Mouse (Mus musculus) skeletal muscle tissue, adult 2 months (tissue): Measurements from ENCODE around the gene Ugt1a10.

Experiments
- DNase-seq: peaks from one replicate; pipeline ENCODE4 v3.0.0-alpha.2; 2012; ENCODE audit warnings: low read depth, low spot score

The Ugt1a10 gene

GRCm38 (mm10) chr1:88231803-88232499 is 176.8 kb downstream of the Ugt1a10 start:
- no peak for DNase-seq

- no peak for DNase-seq
Observed at GRCm38 (mm10) chr1:88232664-88233380, 177.6 kb downstream of the Ugt1a10 start.

- DNase-seq = no peak
Observed at GRCm38 (mm10) chr1:88233421-88234247, 178.4 kb downstream of the Ugt1a10 start.

- no peak for DNase-seq
Observed at GRCm38 (mm10) chr1:88234248-88234610, 179.0 kb downstream of the Ugt1a10 start.

- DNase-seq = no peak
Observed at GRCm38 (mm10) chr1:88234646-88235045, 179.5 kb downstream of the Ugt1a10 start.

GRCm38 (mm10) chr1:88235046-88235893 is 180.1 kb downstream of the Ugt1a10 start:
- no peak for DNase-seq

- DNase-seq = no peak
Observed at GRCm38 (mm10) chr1:88235894-88236415, 180.8 kb downstream of the Ugt1a10 start.

GRCm38 (mm10) chr1:88237311-88237710 is 182.1 kb downstream of the Ugt1a10 start:
- no peak for DNase-seq

- no peak for DNase-seq
Observed at GRCm38 (mm10) chr1:88238771-88239170, 183.6 kb downstream of the Ugt1a10 start.

- no peak for DNase-seq
Observed at GRCm38 (mm10) chr1:88240072-88240471, 184.9 kb downstream of the Ugt1a10 start.

GRCm38 (mm10) chr1:88240579-88240978 is 185.4 kb downstream of the Ugt1a10 start:
- DNase-seq = no peak

- no peak for DNase-seq
Observed at GRCm38 (mm10) chr1:88243861-88244260, 188.7 kb downstream of the Ugt1a10 start.

- DNase-seq = no peak
Observed at GRCm38 (mm10) chr1:88245881-88246280, 190.7 kb downstream of the Ugt1a10 start.

- no peak for DNase-seq
Observed at GRCm38 (mm10) chr1:88246386-88246785, 191.2 kb downstream of the Ugt1a10 start.

- no peak for DNase-seq
Observed at GRCm38 (mm10) chr1:88247660-88248059, 192.5 kb downstream of the Ugt1a10 start.

- DNase-seq = no peak
Observed at GRCm38 (mm10) chr1:88248658-88249057, 193.5 kb downstream of the Ugt1a10 start.

- DNase-seq = no peak
Observed at GRCm38 (mm10) chr1:88249596-88249995, 194.4 kb downstream of the Ugt1a10 start.

GRCm38 (mm10) chr1:88250023-88250422 is 194.8 kb downstream of the Ugt1a10 start:
- DNase-seq = no peak

GRCm38 (mm10) chr1:88253106-88253505 is 197.9 kb downstream of the Ugt1a10 start:
- no peak for DNase-seq

- DNase-seq = no peak
Observed at GRCm38 (mm10) chr1:88253540-88253939, 198.4 kb downstream of the Ugt1a10 start.

- no peak for DNase-seq
Observed at GRCm38 (mm10) chr1:88254793-88255465, 199.7 kb downstream of the Ugt1a10 start.
